Mouse (Mus musculus) B cell, adult 67 days (primary cell): Measurements from ENCODE around the gene Macrod2. TPM values are rescaled to one million over a fixed set of nuclear protein-coding genes. Genes with fewer than 3 reads are reported as not detected.

Experiments used
- total RNA-seq, 2 experiments: library from RNA; stranded (reverse); gene quantifications; 4 replicates each; pipeline ENCODE4 v1.2.4; 2023

The Macrod2 gene
- not detected for total RNA-seq

DNA sequence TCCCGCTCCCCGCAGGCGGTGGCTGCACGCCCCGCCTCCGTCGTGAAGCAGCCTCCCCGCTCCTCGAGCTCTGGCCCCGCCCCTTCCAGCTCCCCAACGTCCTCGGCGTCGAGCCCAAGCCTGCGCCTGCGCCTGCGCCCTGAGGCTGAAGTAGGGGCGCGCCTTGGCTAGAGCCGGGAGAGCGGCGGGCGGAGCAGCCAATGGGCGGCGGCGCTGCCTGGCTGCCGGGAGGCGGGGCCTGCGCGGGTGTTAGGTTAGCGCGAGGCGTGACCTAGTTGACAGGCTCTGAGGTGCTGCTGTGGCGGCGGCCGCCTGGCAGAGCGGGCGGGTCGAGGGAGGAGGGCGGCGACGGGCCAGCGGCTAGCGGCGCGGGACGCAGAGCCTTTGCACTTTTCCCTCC lies at the start of gene Macrod2:
Gene Macrod2, plus strand, starts transcription at position 131 of the 400 bp plus-strand sequence.

DNA sequence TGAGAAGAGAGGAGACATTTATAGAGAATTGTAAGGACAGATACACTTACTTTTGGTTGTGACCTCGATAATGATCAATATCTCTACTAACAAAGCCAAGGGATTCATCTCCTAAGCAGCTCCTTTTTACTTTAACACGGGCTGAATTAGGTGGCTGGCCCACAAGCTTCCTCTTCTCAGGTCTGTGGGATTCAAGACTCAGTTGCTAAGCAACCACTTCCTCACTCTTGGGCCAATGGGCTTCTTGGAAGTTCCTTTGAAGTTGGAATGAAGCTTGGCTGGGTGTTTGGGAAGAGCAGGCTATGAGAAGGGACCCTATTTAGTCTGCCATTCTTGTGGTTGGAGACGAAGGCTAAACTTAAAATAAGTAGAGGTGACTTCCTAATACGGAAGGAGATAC lies 5.6 kb upstream of the Macrod2 start, which contains the start of gene Sel1l2:
Gene Sel1l2, minus strand, starts transcription at position 182 of the 400 bp plus-strand sequence.

DNA sequence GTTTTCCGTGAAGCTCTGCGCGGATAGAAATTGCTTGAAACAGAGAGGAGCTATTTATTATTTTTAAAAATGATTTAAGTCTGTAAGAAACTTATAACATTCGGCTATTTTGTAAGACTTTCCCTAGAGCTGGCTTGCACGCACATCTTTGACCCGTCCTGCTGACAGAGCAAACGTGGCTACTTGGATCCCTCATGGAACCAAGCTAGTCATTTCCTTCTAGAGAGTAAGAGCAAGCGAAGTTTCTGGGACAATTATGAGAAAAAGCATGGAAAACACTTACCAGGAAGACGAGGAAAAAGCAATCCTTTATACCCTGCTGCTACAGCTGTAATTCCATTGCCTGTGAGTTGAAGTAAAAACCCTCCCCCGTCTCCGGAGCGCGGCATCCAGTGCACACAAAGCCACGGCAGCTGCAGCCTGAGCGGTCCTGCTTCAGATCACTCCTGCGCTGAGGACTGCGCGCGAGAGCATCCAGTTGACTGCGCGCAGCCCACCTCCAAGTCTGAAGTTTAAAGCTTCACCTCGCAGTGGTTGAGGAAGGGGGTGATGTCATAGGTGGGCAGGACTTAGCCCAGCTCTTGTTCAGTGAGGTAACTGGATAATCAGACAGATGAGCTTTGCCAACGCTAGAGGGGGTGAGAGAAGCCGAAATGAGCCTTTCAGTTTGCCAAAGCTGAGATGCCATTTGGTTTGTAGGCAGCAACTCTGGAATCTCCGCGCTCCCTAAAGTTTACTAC lies 276.0 kb downstream of the Macrod2 start, which contains the start of gene Flrt3:
Gene Flrt3, minus strand, starts transcription at position 507 of the 740 bp plus-strand sequence.

Other genes with a start within 250 kb of the Macrod2 start
- not detected for gene Gm17374, start 243.3 kb upstream of the Macrod2 start, total RNA-seq
- 10 to 100 TPM; 28.9 to 39.4 TPM for gene Esf1, start 224.7 kb upstream of the Macrod2 start, total RNA-seq
- 10 to 100 TPM; 14.8 to 18.3 TPM for gene Ndufaf5, start 224.7 kb upstream of the Macrod2 start, total RNA-seq
- not detected for gene Sel1l2, start 5.6 kb upstream of the Macrod2 start, total RNA-seq